Mouse (Mus musculus) activated CD4-positive, CD25-positive, alpha-beta regulatory T cell (primary cell): ENCODE measurements around the gene Rai14. TPM values are rescaled to one million over a fixed set of nuclear protein-coding genes. Genes with fewer than 3 reads are reported as not detected.

Experiments
- polyA plus RNA-seq, 2 experiments: library from polyadenylated mRNA; unstranded; fragments of 100-300 nt; shearing (Covaris generic); gene quantifications; one replicate each; pipeline ENCODE4 v1.2.1; 2017

Rai14 gene
- 1 to 10 TPM; 2.0 to 2.5 TPM for polyA plus RNA-seq

GRCm38 (mm10) chr15:10714409-10715138 lies at the start of gene Rai14:
Gene Rai14, minus strand, starts transcription at chr15:10714624.

GRCm38 (mm10) chr15:10558465-10558864 lies 156.0 kb downstream of the Rai14 start, which contains the start of gene Ttc23l:
Gene Ttc23l, minus strand, starts transcription at chr15:10558668.

Other genes starting within 250 kb of the Rai14 start
- 10 to 100 TPM; 29.2 to 34.7 TPM for gene Dnajc21, start 244.1 kb downstream of the Rai14 start, polyA plus RNA-seq
- 100 to 1,000 TPM in 1 of 2 experiments, 10 to 100 TPM in 1; 83.4 to 125 TPM for gene Brix1, start 228.7 kb downstream of the Rai14 start, polyA plus RNA-seq
- 10 to 100 TPM; 42.4 to 42.8 TPM for gene Rad1, start 228.6 kb downstream of the Rai14 start, polyA plus RNA-seq
- not detected for gene Ttc23l, start 156.0 kb downstream of the Rai14 start, polyA plus RNA-seq
- under 1 TPM in 1 of 2 experiments, not detected in 1; 0.10 TPM for gene C1qtnf3, start 237.7 kb upstream of the Rai14 start, polyA plus RNA-seq